Mouse (Mus musculus) limb, embryonic 11.5 days (tissue): ENCODE results near the gene B830017H08Rik. TPM values are rescaled to one million over a fixed set of nuclear protein-coding genes. Genes with fewer than 3 reads are reported as not detected.

Experiments used
- ATAC-seq: fragments of 200-750 bp; cut with Nextera tagmentation; 2 replicates; pipeline ENCODE4 v1.8.0; 2017; ENCODE audit warnings: low read depth; ENCODE audit not compliant: insufficient number of reproducible peaks, low FRiP score, low TSS enrichment
- DNase-seq: peaks from one replicate; pipeline ENCODE4 v3.0.0-alpha.2; 2015; ENCODE audit warnings: low spot score
- H3K27ac ChIP-seq: fragments of 300-500 bp; sonication (generic); replicated peaks from 2 replicates; pipeline ENCODE4 v1.5.1; 2014; ENCODE audit warnings: low read depth, mild to moderate bottlenecking, low read length
- H3K27me3 ChIP-seq: fragments of 300-500 bp; sonication (generic); 2 replicates; pipeline ENCODE4 v1.6.1; 2014; ENCODE audit warnings: mild to moderate bottlenecking, low read length, mixed read lengths; ENCODE audit not compliant: control insufficient read depth, insufficient read depth
- H3K36me3 ChIP-seq: fragments of 300-500 bp; sonication (generic); 2 replicates; pipeline ENCODE4 v1.6.1; 2014; ENCODE audit warnings: mild to moderate bottlenecking, low read length, moderate library complexity, mixed read lengths; ENCODE audit not compliant: control insufficient read depth, insufficient read depth
- H3K4me1 ChIP-seq: fragments of 300-500 bp; sonication (generic); 2 replicates; pipeline ENCODE4 v1.6.1; 2014; ENCODE audit warnings: low read length, mixed read lengths; ENCODE audit not compliant: control insufficient read depth, insufficient read depth
- H3K4me2 ChIP-seq: fragments of 300-500 bp; sonication (generic); 2 replicates; pipeline ENCODE4 v1.6.1; 2014; ENCODE audit warnings: low read depth, mild to moderate bottlenecking, moderate library complexity; ENCODE audit not compliant: severe bottlenecking
- H3K4me3 ChIP-seq: fragments of 300-500 bp; sonication (generic); 2 replicates; pipeline ENCODE4 v1.5.1; 2014; ENCODE audit warnings: low read depth, low read length
- H3K9ac ChIP-seq: fragments of 300-500 bp; sonication (generic); 2 replicates; pipeline ENCODE4 v1.6.1; 2014; ENCODE audit warnings: mild to moderate bottlenecking, low read length
- H3K9me3 ChIP-seq: fragments of 300-500 bp; sonication (generic); 2 replicates; pipeline ENCODE4 v1.6.1; 2016; ENCODE audit warnings: low read length; ENCODE audit not compliant: control insufficient read depth
- WGBS: fragments of 180-500 bp; shearing (Covaris S2); extraction: QIAGEN DNeasy Blood & Tissue Kit; methylation state at CpG from one replicate; pipeline ENCODE4 v1.1.7; 2014; 5-methylcytosine and 5-hydroxymethylcytosine counted together
- polyA plus RNA-seq: library from polyadenylated mRNA; unstranded; fragments of >200 nt; fragmentation: Nextera tagmentation; extraction: Ambion mirVana; gene quantifications from 2 replicates; pipeline ENCODE4 v1.2.1, GENCODE M21; 2014

The B830017H08Rik gene
- polyA plus RNA-seq, 1 experiment from 2014 or later: 0.73 TPM

DNA sequence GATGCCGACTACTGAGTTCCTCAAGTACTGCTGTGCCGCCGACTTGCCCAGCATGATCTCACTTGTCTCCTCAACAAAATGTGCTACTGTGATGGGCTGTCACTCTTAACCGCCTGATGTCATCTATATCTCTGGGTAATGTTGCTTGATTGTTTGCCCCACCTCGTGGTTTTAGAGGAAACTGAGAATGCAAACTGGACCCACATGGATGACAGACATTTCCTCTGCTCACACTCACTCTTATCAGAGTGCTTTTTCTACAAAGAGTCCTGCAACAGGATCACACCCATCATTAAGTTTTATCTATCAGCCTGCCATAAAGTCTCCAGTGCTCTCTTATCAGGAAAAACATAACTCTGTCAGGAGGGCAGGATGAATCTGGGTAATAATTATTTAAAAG is 38.3 kb downstream of the B830017H08Rik start:
- no peak overlapping the region for H3K9ac ChIP-seq
- no peak overlapping the region for H3K27ac ChIP-seq
- H3K4me1 ChIP-seq: no peaks in the 10 kb centered on the region
- no peak for ATAC-seq
- no peak overlapping the region for H3K4me2 ChIP-seq
- peaks cover 13% of the 10 kb centered on the region for H3K36me3 ChIP-seq
- H3K27me3 ChIP-seq: no peaks in the 10 kb centered on the region
- WGBS: 88% methylated on average over 5 of the region's 5 CpGs
- no peak for DNase-seq
- no peaks in the 10 kb centered on the region for H3K9me3 ChIP-seq
- H3K4me3 ChIP-seq: no peak overlapping the region

DNA sequence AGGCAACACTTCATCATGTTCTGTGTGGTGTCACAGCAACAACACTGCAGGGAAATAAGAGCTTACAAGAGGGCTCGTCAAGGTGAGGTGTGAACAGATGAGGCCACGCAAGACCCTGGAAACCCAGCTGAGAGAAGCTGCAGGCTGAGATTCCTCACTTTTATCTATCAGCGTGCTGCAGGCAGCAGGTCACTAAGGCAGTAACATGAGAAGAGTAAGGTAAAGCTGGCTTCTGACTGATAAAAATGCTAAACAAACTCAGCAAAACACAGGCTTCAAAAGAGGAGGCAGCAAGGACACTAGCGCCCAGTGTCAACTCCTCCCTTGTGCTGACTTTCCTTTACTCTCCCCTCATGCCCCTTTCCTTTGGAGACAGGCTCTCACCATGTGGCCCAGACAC is 40.1 kb downstream of the B830017H08Rik start:
- no peak overlapping the region for H3K4me2 ChIP-seq
- no peak overlapping the region for H3K27ac ChIP-seq
- DNase-seq: no peak
- peaks cover 13% of the 10 kb centered on the region for H3K36me3 ChIP-seq
- WGBS: 38% methylated on average over 4 of the region's 4 CpGs
- no peak overlapping the region for H3K4me3 ChIP-seq
- H3K27me3 ChIP-seq: no peaks in the 10 kb centered on the region
- no peak overlapping the region for H3K9ac ChIP-seq
- ATAC-seq: no peak
- no peaks in the 10 kb centered on the region for H3K9me3 ChIP-seq
- H3K4me1 ChIP-seq: no peaks in the 10 kb centered on the region

DNA sequence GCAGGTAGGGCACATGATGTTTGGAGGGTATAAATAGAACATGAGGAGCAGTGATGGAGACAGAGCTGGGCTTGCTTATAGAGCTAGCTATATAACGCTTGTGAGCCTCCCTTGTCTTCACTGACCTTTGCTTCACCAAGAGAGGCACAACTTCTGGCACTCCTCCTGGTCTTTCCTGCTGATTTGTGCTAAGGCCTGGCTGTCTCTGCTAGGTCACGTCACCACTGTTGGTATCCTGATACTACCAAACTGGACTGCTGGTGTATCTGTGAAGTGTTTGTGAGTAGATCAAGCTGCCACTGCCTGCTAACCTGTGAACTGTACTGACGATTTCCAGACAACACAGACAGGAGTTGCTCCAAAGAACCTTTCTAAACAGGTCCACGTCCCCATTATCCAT is 42.3 kb downstream of the B830017H08Rik start:
- H3K4me3 ChIP-seq: no peak overlapping the region
- H3K9ac ChIP-seq: no peak overlapping the region
- H3K27me3 ChIP-seq: no peaks in the 10 kb centered on the region
- no peak overlapping the region for H3K27ac ChIP-seq
- no peaks in the 10 kb centered on the region for H3K4me1 ChIP-seq
- WGBS: 80% methylated on average over 4 of the region's 4 CpGs
- ATAC-seq (no peak), DNase-seq (no peak)
- H3K4me2 ChIP-seq: no peak overlapping the region
- H3K9me3 ChIP-seq: no peaks in the 10 kb centered on the region
- peaks cover 11% of the 10 kb centered on the region for H3K36me3 ChIP-seq

DNA sequence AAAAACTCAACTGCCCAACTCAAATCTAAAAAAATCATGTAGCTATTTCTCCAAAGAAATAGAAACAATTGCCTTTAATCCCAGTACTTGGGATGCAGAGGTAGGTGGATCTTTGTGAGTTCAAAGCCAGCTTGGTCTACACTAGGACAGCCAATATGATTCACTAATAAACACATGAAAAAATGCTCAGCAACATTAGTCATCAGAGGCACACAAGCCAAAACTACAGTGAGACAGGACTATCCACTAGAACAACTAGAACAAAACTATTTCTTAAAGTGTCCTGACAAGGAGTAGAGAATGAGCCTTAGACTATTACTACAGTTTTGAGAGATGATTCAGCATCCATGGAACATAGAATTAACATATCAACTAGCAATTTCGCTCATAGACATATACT is 43.2 kb downstream of the B830017H08Rik start:
- Histone ChIP-seq H3K9ac (no peak overlapping the region), H3K27me3 (no peaks in the 10 kb centered on the region), H3K27ac (no peak overlapping the region), H3K4me3 (no peak overlapping the region), H3K36me3 (peaks cover 11% of the 10 kb centered on the region), H3K9me3 (no peaks in the 10 kb centered on the region), H3K4me1 (no peaks in the 10 kb centered on the region), H3K4me2 (no peak overlapping the region)
- WGBS: 91% methylated on average over 1 of the region's 1 CpGs
- no peak for ATAC-seq
- no peak for DNase-seq

DNA sequence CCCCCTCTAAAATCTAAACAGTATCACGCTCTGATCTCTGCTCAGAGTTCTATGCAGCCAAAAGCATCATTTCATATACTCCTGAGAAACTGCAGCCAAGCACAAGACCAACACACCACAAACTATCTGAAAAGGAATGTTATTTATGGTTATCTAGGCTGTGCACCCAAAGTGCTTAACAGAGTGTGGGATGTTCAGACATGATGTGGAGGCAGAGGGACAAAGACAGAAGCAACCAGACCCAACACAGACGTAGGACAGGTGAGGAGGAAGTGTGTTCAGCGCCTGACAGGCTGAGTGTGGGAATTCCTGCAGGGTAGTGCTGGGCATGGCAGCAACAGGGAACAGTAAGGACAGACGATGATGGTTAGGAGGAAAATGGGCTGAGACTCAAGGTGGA is 46.6 kb downstream of the B830017H08Rik start:
- Histone ChIP-seq H3K9ac (no peak overlapping the region), H3K4me2 (no peak overlapping the region), H3K27me3 (no peaks in the 10 kb centered on the region), H3K4me3 (no peak overlapping the region), H3K36me3 (peaks cover 5% of the 10 kb centered on the region; the same call in 1 of the 2 replicates), H3K27ac (no peak overlapping the region), H3K4me1 (0 out of 2 replicates have a peak, but pooled peaks cover 2% of the 10 kb centered on the region), H3K9me3 (no peaks in the 10 kb centered on the region)
- ATAC-seq (no peak), DNase-seq (no peak)
- WGBS: 95% methylated on average over 4 of the region's 4 CpGs

DNA sequence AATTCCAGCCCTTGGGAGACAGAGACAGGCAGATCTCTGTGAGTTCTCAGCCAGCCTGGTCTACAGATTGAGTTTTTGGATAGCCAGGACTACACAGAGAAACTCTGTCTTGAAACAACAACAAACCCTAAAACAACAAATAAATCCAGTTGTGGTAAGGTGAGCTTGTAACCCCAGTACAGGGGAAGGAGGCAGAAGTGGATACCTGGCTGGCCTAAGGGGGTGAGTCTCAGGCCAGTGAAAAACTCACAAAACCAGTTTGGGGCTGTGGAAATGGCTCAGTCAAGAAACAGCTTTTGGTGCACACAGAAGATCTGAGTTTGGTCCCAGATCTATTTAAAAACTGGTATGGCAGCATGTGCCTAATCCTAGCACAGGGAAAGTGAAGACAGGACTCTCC is 49.3 kb downstream of the B830017H08Rik start:
- H3K9ac ChIP-seq: no peak overlapping the region
- H3K9me3 ChIP-seq: no peaks in the 10 kb centered on the region
- 0 out of 2 replicates have a peak, but pooled peaks cover 2% of the 10 kb centered on the region for H3K4me1 ChIP-seq
- H3K4me3 ChIP-seq: no peak overlapping the region
- DNase-seq: no peak
- H3K4me2 ChIP-seq: no peak overlapping the region
- ATAC-seq: no peak
- no peaks in the 10 kb centered on the region for H3K27me3 ChIP-seq
- H3K36me3 ChIP-seq: peaks cover 5% of the 10 kb centered on the region; the same call in 1 of the 2 replicates
- H3K27ac ChIP-seq: no peak overlapping the region

DNA sequence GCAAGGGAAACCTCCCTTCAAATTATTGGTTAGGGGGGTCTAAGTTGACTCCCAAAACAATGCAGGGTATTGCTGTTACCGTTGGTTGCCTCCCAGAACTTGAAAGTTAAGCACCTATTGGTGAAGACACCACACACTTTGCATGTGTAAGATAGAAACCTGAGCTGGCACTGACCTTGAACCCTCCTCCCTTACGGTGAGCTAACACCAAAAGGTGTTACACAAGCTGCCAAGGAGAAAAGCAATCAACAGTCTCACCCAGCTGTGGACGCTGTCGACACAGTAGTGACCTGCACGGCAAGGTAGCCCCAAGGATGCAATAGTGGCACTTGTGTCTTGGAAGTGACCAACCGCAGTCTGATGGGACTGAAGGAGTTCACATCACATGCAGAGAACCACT is 51.2 kb downstream of the B830017H08Rik start:
- WGBS: 76% methylated on average over 6 of the region's 6 CpGs

More for the DNA sequence above, 51.2 kb downstream of the B830017H08Rik start:
- Histone ChIP-seq H3K4me2 (no peak overlapping the region), H3K27me3 (no peaks in the 10 kb centered on the region), H3K4me1 (0 out of 2 replicates have a peak, but pooled peaks cover 2% of the 10 kb centered on the region), H3K36me3 (peaks cover 3% of the 10 kb centered on the region; the same call in 1 of the 2 replicates), H3K9me3 (no peaks in the 10 kb centered on the region), H3K4me3 (no peak overlapping the region), H3K9ac (no peak overlapping the region), H3K27ac (no peak overlapping the region)
- DNase-seq (no peak), ATAC-seq (no peak)

Other genes with a start within 250 kb of the B830017H08Rik start
- 1.1 and 1.8 TPM in 2 replicates for gene Slc7a4, start 249.9 kb upstream of the B830017H08Rik start, polyA plus RNA-seq
- gene Smpd4, start 213.8 kb upstream of the B830017H08Rik start, polyA plus RNA-seq: 67.9 and 71.1 TPM in 2 replicates
- 5.7 TPM in 2 replicates for gene Ccdc74a, start 186.7 kb upstream of the B830017H08Rik start, polyA plus RNA-seq
- gene Med15, start 100.2 kb upstream of the B830017H08Rik start, polyA plus RNA-seq: 42.2 and 45.5 TPM in 2 replicates
- 68.2 and 68.7 TPM in 2 replicates for gene Klhl22, start 73.5 kb upstream of the B830017H08Rik start, polyA plus RNA-seq
- gene Scarf2, start 35.8 kb upstream of the B830017H08Rik start, polyA plus RNA-seq: 23.4 and 26.4 TPM in 2 replicates
- gene Car15, start 5.2 kb downstream of the B830017H08Rik start, polyA plus RNA-seq: 3.0 and 3.2 TPM in 2 replicates
- gene Gm20518, start 58.5 kb downstream of the B830017H08Rik start, polyA plus RNA-seq: 0.48 TPM in 1 of 2 replicates, not detected in the other
- not detected in 2 replicates for gene Tssk1, start 61.1 kb downstream of the B830017H08Rik start, polyA plus RNA-seq
- 92.5 and 94.0 TPM in 2 replicates for gene Dgcr2, start 65.4 kb downstream of the B830017H08Rik start, polyA plus RNA-seq
- gene Tssk2, start 65.5 kb downstream of the B830017H08Rik start, polyA plus RNA-seq: not detected in 2 replicates
- 42.2 and 50.2 TPM in 2 replicates for gene Ess2, start 78.2 kb downstream of the B830017H08Rik start, polyA plus RNA-seq
- gene Gsc2, start 81.9 kb downstream of the B830017H08Rik start, polyA plus RNA-seq: not detected in 2 replicates
- 74.4 and 74.5 TPM in 2 replicates for gene Slc25a1, start 95.1 kb downstream of the B830017H08Rik start, polyA plus RNA-seq
- not detected in 2 replicates for gene Vpreb2, start 147.3 kb downstream of the B830017H08Rik start, polyA plus RNA-seq
- gene Dgcr6, start 219.7 kb downstream of the B830017H08Rik start, polyA plus RNA-seq: 130 and 135 TPM in 2 replicates